Mouse (Mus musculus) kidney, adult 2 months (tissue): ENCODE data around the gene Nmur1. TPM values are rescaled to one million over a fixed set of nuclear protein-coding genes. Genes with fewer than 3 reads are reported as not detected.
A peak's percentile ranks its signal among the peaks of the same experiment; 100 is the strongest.

ENCODE experiments used
- DNase-seq: peaks from one replicate; pipeline ENCODE4 v3.0.0; 2021
- H3K27ac ChIP-seq: fragments of 200-500 bp; 2 replicates; pipeline ENCODE4 v1.5.1; 2012; ENCODE audit warnings: low read depth, low read length, control low read depth, inconsistent platforms; ENCODE audit not compliant: insufficient read depth
- H3K27me3 ChIP-seq: fragments of 200-500 bp; replicated peaks from 2 replicates; pipeline ENCODE4 v1.6.1; 2012; ENCODE audit warnings: mild to moderate bottlenecking, moderate library complexity, low read length, inconsistent platforms; ENCODE audit not compliant: control insufficient read depth, insufficient read depth
- H3K36me3 ChIP-seq: fragments of 200-500 bp; 2 replicates; pipeline ENCODE4 v1.6.1; 2012; ENCODE audit warnings: mild to moderate bottlenecking, moderate library complexity, low read length, inconsistent platforms; ENCODE audit not compliant: control insufficient read depth, insufficient read depth
- H3K4me1 ChIP-seq: fragments of 200-500 bp; 2 replicates; pipeline ENCODE4 v1.6.1; 2011; ENCODE audit warnings: low read length; ENCODE audit not compliant: control insufficient read depth, insufficient read depth
- H3K4me3 ChIP-seq: fragments of 200-500 bp; 2 replicates; pipeline ENCODE4 v1.5.1; 2011; ENCODE audit warnings: mild to moderate bottlenecking, low read depth, low read length, control low read depth; ENCODE audit not compliant: insufficient read depth
- CTCF ChIP-seq: fragments of 200-500 bp; conservative IDR thresholded peaks from 2 replicates; pipeline ENCODE4 v1.5.1; 2011; ENCODE audit warnings: low read depth, mild to moderate bottlenecking, control low read depth, low read length, moderate library complexity, mixed read lengths; ENCODE audit not compliant: insufficient read depth, insufficient read length
- POLR2A ChIP-seq: fragments of 200-500 bp; IDR thresholded peaks from one replicate; pipeline ENCODE4 v1.6.1; 2011; ENCODE audit warnings: low read depth, low read length, control low read depth
- WGBS: fragments of 180-500 bp; shearing (Covaris S2); methylation state at CpG from one replicate; pipeline ENCODE4 v1.1.7; 2018; 5-methylcytosine and 5-hydroxymethylcytosine counted together
- polyA plus RNA-seq: library from polyadenylated mRNA; depleted of rRNA; stranded (reverse); fragments of >200 nt; gene quantifications from 2 replicates; pipeline ENCODE4 v1.2.3, GENCODE M21; 2012

Nmur1 gene
- polyA plus RNA-seq, 1 experiment: 0.23 TPM

- peak; percentile 96 for TF ChIP-seq CTCF
- TF ChIP-seq POLR2A: no peak
- peak; percentile 95 for DNase-seq
- Histone ChIP-seq H3K4me1 (peaks cover 24% of the 10 kb centered on the region), H3K27me3 (no peaks in the 10 kb centered on the region), H3K27ac (peak overlapping the region; percentile 100), H3K36me3 (no peaks in the 10 kb centered on the region), H3K4me3 (peak overlapping the region; percentile 64)
- WGBS: 13% methylated on average over 18 of the region's 18 CpGs
Observed at GRCm38 (mm10) chr1:86440171-86440886, 14.3 kb upstream of the Nmur1 start.

- no peak for DNase-seq
- Histone ChIP-seq H3K27me3 (no peaks in the 10 kb centered on the region), H3K4me3 (no peak overlapping the region), H3K4me1 (peaks cover 31% of the 10 kb centered on the region), H3K36me3 (no peaks in the 10 kb centered on the region), H3K27ac (no peak overlapping the region)
- WGBS: 48% methylated on average over 8 of the region's 8 CpGs
- no peak for TF ChIP-seq CTCF
- TF ChIP-seq POLR2A: no peak
Observed at GRCm38 (mm10) chr1:86439487-86440170, 13.6 kb upstream of the Nmur1 start.

- Histone ChIP-seq H3K36me3 (no peaks in the 10 kb centered on the region), H3K27ac (no peak overlapping the region), H3K4me1 (peaks cover 33% of the 10 kb centered on the region), H3K27me3 (no peaks in the 10 kb centered on the region), H3K4me3 (no peak overlapping the region)
- no peak for TF ChIP-seq POLR2A
- TF ChIP-seq CTCF: no peak; the same call in 1 of the 2 replicates
- DNase-seq: no peak
- 72% methylated on average over 2 of the region's 2 CpGs for WGBS
Observed at GRCm38 (mm10) chr1:86438501-86438900, 12.5 kb upstream of the Nmur1 start.

GRCm38 (mm10) chr1:86438014-86438319, 11.9 kb upstream of the Nmur1 start:
- DNase-seq: no peak
- TF ChIP-seq CTCF (no peak), POLR2A (no peak)
- Histone ChIP-seq H3K27me3 (no peaks in the 10 kb centered on the region), H3K4me1 (peaks cover 29% of the 10 kb centered on the region), H3K36me3 (no peaks in the 10 kb centered on the region), H3K27ac (no peak overlapping the region; the same call in 1 of the 2 replicates), H3K4me3 (no peak overlapping the region)
- 67% methylated on average over 6 of the region's 6 CpGs for WGBS

- Histone ChIP-seq H3K27ac (peak overlapping the region; percentile 19; the same call in 1 of the 2 replicates), H3K4me1 (peaks cover 27% of the 10 kb centered on the region), H3K4me3 (no peak overlapping the region), H3K27me3 (no peaks in the 10 kb centered on the region), H3K36me3 (no peaks in the 10 kb centered on the region)
- no peak for TF ChIP-seq POLR2A
- 51% methylated on average over 9 of the region's 9 CpGs for WGBS
- peak; percentile 48 for DNase-seq
Observed at GRCm38 (mm10) chr1:86437219-86438013, 11.4 kb upstream of the Nmur1 start.

- H3K27ac ChIP-seq: peak overlapping the region; percentile 98
- no peak for TF ChIP-seq POLR2A
- H3K27me3 ChIP-seq: no peaks in the 10 kb centered on the region
- peak; percentile 73 for DNase-seq
- no peaks in the 10 kb centered on the region for H3K36me3 ChIP-seq
- no peak overlapping the region for H3K4me3 ChIP-seq
- H3K4me1 ChIP-seq: peaks cover 24% of the 10 kb centered on the region
- WGBS: 19% methylated on average over 13 of the region's 13 CpGs
Observed at GRCm38 (mm10) chr1:86435302-86435821, 9.3 kb upstream of the Nmur1 start.
